Mouse (Mus musculus) brain, embryonic 14.5 days (tissue): ENCODE results near the gene S1pr5. TPM values are rescaled to one million over a fixed set of nuclear protein-coding genes. Genes with fewer than 3 reads are reported as not detected.
A peak's percentile ranks its signal among the peaks of the same experiment; 100 is the strongest.
"Not testable (repeated sequence)": the region's sequence is repeated elsewhere in the genome, so short reads cannot be mapped to it uniquely, and the experiment has no call there.

Source experiments
- DNase-seq: peaks from one replicate; pipeline ENCODE4 v3.0.0-alpha.2; 2011; ENCODE audit warnings: low read depth
- CTCF ChIP-seq: fragments of 200-500 bp; IDR thresholded peaks from 2 replicates; pipeline ENCODE4 v1.5.1; 2012; ENCODE audit warnings: inconsistent platforms, mild to moderate bottlenecking, moderate library complexity, borderline replicate concordance; ENCODE audit not compliant: insufficient read depth, insufficient read length; ENCODE audit errors: extremely low read depth
- POLR2A ChIP-seq: fragments of 200-500 bp; IDR thresholded peaks from 2 replicates; pipeline ENCODE4 v1.6.1; 2012; ENCODE audit warnings: mild to moderate bottlenecking, inconsistent platforms, borderline replicate concordance; ENCODE audit not compliant: poor library complexity, insufficient read depth, insufficient read length, severe bottlenecking; ENCODE audit errors: extremely low read depth
- polyA plus RNA-seq: library from polyadenylated mRNA; depleted of rRNA; stranded (reverse); fragments of >200 nt; gene quantifications from 2 replicates; pipeline ENCODE4 v1.2.3, GENCODE M21; 2012

Gene S1pr5
- polyA plus RNA-seq, 1 experiment, result 2.5 TPM

DNA sequence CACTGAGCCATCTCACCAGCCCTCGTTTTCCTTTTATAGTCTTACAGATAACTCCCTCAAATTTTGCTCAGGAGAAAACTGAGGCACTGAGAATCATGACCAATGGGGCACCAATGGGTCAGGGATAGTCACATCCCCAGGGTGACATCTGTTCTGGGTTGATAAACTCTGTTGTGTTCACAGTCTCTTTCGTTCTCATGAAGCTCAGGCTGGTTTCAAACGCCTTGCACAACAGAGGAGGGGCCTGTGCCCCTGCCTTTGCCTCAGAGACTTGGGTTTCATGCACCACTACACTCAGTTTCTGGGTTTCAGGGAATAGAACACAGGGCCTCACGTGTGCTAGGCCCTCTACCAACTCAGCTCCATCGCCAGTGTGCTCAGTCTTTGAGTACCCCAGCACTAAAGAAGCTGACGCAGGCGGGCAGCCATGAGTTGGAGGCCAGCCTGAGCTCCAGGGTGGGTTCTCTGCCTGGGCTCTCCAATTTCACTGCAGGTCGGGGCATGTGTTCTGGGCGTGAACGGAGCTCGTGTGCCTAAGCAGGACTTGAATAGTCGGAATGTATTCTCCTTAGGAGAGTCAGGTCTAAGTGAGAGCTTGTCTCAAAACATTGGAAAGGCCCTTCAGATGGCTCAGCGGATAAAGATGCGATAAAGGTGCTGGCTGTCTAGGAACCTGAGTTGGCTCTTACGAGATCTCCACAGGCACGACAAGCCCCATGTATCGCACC is 16.2 kb upstream of the S1pr5 start:
- TF ChIP-seq POLR2A, result no peak
- TF ChIP-seq CTCF, result no peak
- DNase-seq, result no peak

DNA sequence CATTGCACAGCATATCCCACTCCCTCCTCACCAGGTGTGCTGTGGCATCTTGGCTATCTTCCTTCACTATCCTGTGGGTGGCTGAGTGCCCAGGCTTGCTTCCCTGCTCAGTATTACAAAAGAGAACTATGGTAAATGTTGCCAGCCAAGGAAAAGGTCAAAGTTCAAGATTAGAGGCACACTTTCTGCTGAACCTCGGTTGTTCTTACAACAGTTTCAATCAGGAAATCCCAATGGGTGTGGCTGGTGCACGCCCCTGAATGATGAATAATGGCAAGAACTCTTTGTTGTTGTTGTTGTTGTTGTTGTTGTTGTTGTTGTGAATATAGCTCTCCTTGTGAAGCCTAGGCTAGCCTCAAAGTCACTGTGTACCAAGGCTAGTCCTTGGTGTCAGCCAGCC is 13.6 kb upstream of the S1pr5 start:
- TF ChIP-seq POLR2A, result no peak
- no peak for TF ChIP-seq CTCF
- no peak for DNase-seq

DNA sequence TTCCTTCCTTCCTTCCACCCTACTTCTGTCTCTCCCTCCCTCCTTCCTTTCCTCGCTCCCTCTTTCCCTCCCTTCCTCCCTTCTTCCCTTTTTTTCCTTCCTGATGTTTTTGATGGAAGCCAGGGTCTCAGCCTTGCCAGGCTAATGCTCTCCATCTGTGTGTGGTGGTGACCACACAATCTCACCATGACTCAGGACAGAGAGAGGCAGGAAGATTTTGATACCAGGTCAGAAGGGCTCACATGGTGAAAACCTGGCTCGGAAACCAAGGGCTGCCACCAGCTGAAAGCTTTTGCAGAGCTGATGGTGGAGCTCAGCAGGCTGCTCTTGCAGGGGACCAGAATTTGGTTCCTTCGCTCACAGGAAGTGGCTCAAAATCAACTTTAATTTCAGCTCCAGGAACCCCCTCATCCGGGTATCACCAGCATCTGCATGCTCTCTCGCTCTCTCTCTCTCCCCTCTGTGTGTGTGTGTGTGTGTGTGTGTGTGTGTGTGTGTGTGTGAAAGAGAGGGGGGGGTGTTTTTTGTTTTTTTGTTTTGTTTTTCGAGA is 12.3 kb upstream of the S1pr5 start:
- DNase-seq, result no peak
- no peak for TF ChIP-seq CTCF

DNA sequence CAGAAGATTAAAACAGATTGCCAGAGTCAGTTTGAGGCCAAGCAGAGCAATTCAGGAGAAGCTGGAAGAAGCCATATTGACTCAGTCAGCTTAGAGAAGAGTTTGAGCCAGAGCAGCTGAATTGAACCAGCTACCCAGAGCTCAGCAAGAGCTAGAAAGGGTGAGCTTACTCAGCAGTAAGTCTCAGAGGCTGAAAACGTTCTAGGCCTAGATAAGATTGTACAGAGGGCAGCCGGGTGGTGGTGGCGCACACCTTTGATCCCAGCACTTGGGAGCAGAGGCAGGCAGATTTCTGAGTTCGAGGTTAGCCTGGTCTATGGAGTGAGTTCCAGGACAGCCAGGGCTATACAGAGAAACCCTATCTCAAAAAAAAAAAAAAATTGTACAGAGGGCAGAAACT is 8.1 kb upstream of the S1pr5 start:
- not testable (repeated sequence) for DNase-seq

DNA sequence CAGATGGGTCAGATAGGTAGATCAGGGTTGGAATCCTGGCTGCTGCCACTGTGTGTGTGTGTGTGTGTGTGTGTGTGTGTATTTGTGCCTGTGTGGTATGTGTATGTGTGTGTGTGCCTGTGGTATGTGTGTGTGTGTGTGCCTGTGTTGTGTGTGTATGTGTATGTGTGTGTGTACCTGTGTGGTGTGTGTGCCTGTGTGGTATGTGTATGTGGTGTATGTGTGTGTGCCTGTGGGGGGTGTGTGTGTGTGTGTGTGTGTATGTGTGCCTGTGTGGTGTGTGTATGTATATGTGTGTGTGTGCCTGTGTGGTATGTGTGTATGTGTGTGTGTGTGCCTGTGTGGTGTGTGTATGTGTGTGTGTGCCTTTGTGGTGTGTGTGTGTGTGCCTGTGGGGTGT is 6.4 kb upstream of the S1pr5 start:
- TF ChIP-seq CTCF, result no peak
- no peak for TF ChIP-seq POLR2A
- DNase-seq, result no peak

DNA sequence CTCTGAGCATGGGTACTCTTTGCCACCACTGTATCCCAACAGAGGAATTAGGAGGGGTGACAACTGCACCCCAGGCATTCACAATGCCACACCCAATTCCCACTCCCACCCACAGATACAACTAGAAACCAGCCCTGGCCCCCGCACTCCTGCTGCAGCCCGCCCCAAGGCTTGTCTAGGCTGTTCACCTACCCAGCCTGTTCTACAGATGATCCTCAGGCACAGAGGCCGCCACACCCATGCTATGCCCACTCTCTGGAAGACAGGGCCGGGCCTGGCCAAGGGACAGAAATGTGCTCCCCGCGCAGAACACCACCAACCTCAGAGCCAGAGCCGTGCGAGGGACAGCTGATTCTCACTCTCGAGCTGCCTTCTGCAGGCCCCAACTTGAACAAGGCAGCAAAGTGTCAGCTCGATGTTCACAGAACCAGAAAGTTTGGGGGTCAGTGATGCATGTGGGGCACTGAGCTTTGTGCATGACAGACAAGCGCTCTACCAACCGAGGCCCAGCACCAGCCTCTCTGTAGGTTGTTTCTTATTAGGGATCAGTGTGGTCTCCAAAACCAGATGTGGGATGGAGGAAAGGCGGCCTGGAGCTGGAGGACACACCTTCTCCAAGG is 3.0 kb upstream of the S1pr5 start:
- TF ChIP-seq POLR2A, result no peak
- no peak for TF ChIP-seq CTCF
- no peak for DNase-seq

DNA sequence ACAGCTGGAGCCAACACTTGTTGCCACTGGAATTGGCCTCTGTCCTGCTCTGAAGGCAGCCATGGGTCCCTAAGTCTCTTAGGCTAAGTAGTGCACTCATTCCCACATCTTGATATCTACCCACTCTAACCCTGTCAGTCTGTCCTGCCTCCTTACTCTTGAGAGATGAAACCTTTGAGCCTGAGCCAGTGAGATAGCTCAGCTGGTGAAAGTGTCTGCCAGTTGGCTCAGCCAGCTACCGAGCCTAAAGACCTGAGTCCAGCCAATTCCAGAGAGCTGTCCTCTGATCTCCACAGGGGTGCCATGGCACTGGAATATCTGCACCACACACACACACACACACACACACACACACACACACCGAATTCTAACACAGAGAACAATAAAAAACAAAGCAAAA is 2.3 kb upstream of the S1pr5 start:
- TF ChIP-seq CTCF, result no peak
- TF ChIP-seq POLR2A, result no peak
- DNase-seq, result peak; percentile 13

DNA sequence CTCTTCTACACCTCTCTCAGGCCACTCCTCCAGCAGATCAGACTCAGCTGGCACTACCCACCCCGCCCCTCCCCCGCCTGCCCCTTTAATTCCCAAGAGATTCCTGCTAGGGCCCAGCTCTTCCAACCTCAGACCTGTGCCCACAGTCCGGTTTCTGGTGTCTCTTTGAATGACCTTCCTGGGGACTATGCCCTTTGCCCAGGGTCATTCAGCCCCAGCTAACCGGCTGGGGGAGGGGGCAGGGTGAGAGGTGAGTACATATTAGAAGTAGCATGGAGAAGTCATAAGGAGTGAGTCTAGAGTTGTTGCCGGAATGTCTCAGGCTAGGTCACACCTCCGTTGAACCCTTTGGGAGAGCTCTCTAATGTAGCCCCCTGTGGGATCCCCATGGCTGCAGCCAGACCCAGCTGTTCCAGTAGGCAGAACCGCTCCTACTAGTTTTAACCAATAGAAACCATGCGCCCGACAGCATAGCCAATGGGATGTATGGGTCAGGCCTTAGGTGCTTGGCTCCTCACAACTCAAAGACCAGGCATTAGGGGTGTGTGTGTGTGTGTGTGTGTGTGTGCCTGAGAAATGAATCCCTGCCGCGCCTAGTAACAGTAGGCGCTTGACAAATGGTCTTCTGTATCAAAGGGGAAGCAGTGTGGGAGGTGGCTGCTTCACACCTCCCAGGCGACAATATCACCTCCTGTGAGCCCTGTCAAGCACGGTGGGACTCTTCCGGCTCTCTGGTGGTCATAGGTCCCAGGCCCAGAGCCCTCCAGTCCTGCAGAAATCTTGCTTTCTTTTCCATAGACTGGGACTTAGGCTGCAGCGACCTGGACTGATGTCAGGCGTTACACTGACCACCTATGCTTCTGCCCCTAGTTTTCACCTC is 1.6 kb upstream of the S1pr5 start:
- TF ChIP-seq POLR2A (no peak), CTCF (no peak)
- no peak for DNase-seq

DNA sequence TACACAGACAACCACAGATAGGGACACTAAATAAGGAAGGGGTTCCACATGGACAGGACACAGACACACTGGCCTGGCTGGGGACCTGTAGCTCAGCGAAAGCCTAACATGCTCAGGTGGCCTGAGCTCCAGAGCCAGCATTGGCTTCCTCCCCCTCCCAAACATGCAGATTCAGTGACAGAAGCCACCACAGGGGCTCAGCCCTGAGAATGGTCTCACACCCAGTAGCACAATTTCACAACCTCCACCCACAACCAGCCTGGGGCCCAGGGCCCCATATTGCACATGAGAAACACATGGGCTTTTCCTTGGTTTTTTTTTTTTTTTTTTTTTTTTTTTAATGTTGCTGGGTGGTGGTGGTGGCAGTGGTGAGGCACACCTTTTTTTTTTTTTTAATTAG is 1.9 kb downstream of the S1pr5 start:
- TF ChIP-seq POLR2A (no peak), CTCF (no peak)
- DNase-seq, result no peak

DNA sequence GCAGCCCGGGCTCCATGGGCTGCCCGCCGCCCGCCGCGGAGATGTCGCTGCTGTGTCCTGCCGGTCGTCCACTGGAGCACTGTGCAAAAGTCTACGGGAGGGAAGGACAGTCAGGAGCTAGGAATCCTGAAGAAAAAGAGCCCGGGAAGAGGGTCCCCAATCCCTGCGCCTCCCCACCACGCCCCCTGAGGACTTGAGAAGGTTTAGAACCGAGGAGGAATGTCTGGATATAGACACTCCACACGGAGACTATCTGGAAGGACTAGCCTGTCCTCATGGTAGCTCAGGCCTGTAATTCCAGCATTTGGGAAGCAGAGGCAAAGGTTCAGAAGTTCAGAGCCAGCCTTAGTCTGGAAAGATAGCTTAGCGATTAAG is 3.1 kb downstream of the S1pr5 start:
- TF ChIP-seq CTCF, result no peak
- TF ChIP-seq POLR2A, result no peak
- no peak for DNase-seq

DNA sequence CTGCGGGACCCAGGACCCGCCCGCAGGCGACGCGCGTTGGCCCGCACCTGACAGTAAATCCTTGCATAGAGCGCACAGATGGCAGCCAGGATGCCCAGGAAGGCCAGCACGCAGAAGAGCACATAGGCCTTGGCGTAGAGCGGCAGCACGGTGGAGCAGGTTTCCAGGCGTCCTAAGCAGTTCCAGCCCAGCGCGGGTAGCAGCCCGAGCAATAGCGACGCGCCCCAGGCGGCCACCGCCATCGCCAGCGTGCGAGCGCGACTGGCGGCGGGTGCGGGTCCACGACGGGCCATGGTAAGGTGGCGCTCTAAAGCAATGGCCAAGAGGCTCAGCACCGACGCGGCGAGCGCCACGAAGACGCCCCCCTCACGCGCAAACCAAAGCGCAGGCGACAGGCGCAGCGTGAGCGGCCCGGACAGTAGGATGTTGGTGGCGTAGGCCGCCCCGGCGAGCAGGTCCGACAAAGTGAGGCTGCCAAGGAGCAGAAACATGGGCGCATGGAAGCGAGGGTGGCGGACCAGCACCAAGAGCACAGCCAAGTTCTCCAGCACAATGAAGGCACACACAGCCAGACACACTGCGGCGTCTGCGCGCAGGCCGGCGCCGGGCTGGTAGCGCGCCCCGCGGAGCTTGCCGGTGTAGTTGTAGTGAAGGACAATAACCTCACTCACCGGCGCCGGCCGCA is 3.7 kb downstream of the S1pr5 start:
- peak; percentile 58 for DNase-seq
- TF ChIP-seq POLR2A (no peak), CTCF (no peak)
